Mouse (Mus musculus) B cell, adult 2 months (primary cell): ENCODE measurements around the gene Kazn.

ENCODE experiments used
- DNase-seq, 2 experiments: peaks; one replicate each; pipeline ENCODE4 v3.0.0; 2022

The Kazn gene

DNA sequence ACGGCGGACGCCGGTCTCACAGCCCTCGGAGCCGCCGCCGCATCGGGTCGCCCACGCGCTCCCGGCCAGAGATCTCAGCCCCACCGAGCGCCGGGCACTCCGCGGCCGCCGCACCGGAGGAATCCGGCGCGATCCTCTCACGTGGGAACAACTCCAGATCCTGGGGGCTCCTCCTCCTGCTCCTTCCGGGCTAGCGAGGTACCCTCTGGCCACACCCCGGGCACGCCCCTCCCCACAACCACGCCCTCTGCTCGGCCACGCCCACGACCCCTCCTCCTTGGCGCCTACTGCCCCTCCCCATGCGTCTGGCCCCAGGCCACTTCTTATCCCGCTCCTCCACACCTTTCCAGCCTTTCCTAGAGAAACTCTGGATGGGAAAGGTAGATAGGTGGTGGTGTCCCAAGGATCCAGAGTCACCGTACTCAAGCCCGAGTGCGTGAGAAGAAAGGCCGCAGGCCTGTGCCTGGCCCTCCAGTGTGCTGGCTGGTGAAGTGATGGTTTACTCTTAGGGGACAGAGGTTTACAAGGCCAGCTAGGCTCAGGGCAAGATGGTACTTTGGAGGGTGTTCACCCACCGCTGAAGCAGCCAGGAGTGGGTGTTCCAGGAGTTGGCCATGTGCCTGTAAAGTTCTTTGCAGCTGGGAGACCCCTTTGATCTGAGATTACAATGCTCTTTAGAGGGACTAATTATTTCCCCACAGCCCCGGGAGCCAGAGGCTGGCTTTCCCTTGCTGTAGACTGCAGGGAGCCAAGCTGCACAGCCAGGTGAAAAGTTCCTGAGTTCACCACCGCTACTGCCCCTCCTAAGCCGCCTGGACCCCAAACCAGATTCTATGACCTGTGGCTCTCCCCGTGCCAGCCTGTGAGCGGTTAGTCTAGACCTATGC is at the start of gene Kazn:
Kazn (minus strand) TSS at position 162 of the 887 bp plus-strand sequence.
- DNase-seq: peak in 1 of 2 experiments; percentile 8

DNA sequence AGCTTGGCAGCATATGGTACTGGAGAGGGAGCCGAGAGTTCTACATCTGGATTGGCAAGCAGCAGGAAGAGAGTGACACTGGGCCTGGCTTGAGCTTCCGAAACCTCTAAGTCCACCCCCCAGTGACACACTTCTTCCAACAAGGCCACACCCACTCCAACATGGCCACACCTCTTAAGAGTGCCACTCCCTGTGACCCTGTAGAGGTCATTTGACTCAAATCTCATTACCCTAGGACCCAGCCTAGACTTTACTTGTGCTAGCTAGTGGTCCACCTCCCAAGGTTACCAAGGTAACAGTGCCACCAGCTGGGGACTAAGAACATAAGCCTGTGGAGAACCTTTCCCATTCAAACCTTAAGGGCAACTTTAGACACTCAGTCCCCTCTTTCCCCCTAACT is 46.3 kb upstream of the Kazn start:
- no peak for DNase-seq

DNA sequence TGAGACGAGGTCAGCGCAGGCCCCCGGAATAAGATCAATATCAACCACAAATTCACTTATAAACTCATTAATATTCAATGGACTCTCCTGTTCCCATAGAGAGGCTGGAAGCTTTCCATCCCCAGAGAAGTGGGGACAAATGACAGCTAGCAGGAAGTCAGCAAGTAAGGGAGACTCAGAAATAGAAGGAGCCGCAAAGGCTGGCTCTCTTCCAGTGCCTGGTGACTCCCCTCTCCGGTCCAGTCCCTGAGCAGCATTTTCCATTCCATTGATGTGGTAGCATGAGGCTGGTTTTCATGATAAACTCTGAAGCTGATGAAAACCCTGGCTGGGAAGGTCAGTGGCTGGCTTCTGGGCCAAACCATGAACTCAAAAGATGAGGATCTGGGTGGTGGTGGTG is 44.7 kb upstream of the Kazn start:
- DNase-seq: no peak

- no peak for DNase-seq
Observed at GRCm38 (mm10) chr4:142278197-142278575, 39.0 kb upstream of the Kazn start.

DNA sequence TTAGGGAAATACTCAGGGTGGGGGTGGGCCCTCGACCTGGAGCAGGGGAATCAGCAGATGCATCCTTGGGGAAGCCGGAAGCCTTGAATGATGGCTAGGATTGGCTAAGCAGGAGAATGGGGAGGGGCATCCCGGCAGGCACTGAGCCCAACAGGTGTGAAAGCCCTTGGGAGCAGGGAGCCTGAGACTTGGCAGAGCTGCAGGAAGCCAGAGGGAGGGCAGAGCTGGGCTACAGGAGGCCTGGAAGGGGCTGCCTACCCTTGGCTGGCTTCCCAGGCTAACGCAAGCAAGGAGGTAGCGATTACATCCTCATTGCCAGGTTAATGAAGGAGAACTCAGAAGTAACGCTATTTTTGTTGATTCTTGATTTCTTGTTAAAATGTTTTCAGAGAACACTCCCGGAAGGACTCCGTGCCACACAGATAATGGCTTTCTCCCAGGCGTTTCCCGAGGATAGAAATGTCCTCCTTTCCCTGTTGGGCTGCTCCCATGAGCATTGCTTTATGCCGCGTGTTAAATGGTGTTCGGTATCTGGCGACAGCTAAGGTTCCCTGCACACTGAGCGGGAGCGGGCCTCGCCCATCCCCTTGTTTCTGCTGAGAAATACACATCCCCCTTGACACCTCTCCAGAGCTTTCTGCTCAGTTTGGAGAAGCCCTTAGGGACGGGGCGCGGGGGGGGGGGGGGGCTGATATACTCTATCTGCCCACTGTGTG is 38.4 kb upstream of the Kazn start:
- DNase-seq: no peak

GRCm38 (mm10) chr4:142275242-142275641 is 36.0 kb upstream of the Kazn start:
- DNase-seq: no peak

- no peak for DNase-seq
Observed at GRCm38 (mm10) chr4:142274441-142275234, 35.4 kb upstream of the Kazn start.

- DNase-seq: no peak
Observed at GRCm38 (mm10) chr4:142271506-142271905, 32.3 kb upstream of the Kazn start.

GRCm38 (mm10) chr4:142267832-142268231 is 28.6 kb upstream of the Kazn start:
- DNase-seq: no peak

- no peak for DNase-seq
Observed at GRCm38 (mm10) chr4:142267348-142267819, 28.2 kb upstream of the Kazn start.

- DNase-seq: no peak
Observed at GRCm38 (mm10) chr4:142264335-142264734, 25.1 kb upstream of the Kazn start.

DNA sequence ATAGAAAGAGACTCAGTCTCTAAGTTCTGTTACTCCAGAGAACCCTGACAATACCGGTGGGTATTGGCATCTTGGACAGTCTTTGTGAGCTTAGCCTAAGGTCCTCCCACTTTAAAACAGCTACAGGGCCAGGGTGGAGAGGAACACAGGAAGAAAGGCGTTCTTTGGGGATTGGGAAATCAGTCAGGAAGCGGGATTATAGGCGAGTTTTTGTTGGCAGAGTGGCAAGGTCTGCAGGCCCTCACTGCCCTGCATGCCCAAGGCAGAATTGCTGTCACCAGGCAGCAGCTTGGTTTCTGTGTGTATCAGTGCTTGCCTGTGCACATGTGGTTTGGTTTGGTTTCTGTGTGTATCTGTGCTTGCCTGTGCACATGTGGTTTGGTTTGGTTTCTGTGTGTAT is 22.5 kb upstream of the Kazn start:
- no peak for DNase-seq

- no peak for DNase-seq
Observed at GRCm38 (mm10) chr4:142258730-142259129, 19.5 kb upstream of the Kazn start.

- DNase-seq: no peak
Observed at GRCm38 (mm10) chr4:142254088-142254487, 14.9 kb upstream of the Kazn start.

GRCm38 (mm10) chr4:142251471-142252354 is 12.5 kb upstream of the Kazn start:
- DNase-seq: no peak

DNA sequence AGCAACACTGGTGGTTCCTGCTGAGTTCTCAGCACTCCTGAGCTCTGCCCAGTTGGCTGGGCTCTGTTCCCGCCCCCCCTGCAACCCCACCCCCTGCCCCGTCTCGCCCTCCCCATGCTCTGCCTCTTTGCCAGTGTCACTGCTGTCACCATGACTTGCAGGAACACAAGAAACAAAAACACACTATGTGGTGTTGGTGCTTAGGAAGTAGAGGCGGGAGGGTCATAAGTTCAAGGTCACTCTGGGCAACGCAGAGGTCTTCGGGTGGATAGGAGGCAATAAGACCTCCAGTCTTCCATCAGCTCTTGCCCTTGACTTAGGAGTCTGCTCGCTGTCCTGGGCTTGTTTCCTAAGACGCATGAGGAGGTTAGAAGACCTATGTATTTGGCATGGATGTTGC is 10.9 kb upstream of the Kazn start:
- no peak for DNase-seq

DNA sequence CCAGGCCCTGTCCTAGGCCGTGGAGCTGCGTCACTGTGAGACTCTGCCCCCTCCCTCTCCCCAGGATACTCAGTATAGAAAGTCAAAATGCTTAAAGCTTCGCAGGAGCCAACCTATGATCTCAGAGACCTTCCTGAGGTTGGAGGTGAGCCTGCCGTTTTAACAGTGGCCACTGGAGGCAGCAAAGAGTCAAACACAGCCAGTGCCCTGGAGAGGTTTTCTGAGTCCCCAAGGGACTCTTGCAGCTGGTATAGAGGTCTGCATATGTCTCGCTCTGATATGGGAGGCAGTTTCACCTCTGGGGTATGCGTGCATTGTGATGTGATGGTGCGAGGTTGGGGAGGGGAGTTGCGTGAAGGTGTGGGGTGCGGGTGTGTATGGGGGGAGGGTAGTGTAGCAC is 10.2 kb upstream of the Kazn start:
- DNase-seq: peak; percentile 37 to 41

DNA sequence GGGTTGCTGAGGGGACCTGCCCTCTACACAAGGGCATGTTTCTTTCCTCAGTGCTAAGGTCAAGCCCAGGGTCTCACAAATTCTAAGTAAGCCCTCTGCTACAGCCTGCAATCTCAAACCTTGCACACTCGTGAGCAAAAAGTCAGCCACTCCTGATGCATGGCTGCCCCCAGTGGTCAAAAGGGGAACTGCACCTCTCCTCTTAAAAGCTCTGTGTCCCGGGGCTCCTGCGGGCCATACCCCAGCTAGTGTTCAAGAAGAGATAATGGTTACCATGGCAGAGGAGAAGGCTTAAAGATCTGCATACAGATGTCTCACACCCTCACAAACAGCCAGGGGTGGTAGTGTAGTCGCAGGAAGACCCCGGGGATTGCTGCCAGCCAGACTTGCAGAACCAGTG is 9.2 kb upstream of the Kazn start:
- peak; percentile 67 to 72 for DNase-seq

- no peak for DNase-seq
Observed at GRCm38 (mm10) chr4:142246698-142247097, 7.5 kb upstream of the Kazn start.

DNA sequence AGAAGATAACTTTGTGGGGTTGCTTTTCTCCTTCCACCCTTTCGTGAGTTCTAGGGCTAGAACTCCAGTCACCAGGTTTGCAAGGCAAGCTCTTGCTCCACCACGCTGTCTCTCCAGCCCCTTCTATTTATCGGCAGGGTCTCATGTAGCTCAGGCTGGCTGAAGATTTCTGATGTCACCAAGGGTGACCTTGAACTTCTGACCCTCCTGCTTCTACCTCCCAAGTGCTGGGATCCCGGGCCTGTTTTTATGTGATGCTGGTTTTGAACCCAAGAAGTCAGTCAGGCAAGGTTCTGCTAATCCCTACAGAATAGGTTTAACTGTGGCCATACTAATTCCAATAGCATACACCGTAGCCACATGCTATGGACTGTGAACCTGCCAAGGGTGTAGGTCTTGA is 5.4 kb upstream of the Kazn start:
- DNase-seq: no peak

GRCm38 (mm10) chr4:142242750-142243383 is 3.7 kb upstream of the Kazn start:
- DNase-seq: no peak

GRCm38 (mm10) chr4:142242164-142242563 is 3.0 kb upstream of the Kazn start:
- no peak for DNase-seq
